Mouse (Mus musculus) cortical plate, adult 2 months (tissue): Measurements from ENCODE around the gene Dyrk3.
A peak's percentile ranks its signal among the peaks of the same experiment; 100 is the strongest.

Experiments used
- CTCF ChIP-seq: fragments of 200-500 bp; IDR thresholded peaks from 2 replicates; pipeline ENCODE4 v1.5.1; 2011; ENCODE audit warnings: mild to moderate bottlenecking, control low read depth, low read length; ENCODE audit not compliant: insufficient read depth; ENCODE audit errors: extremely low read depth
- POLR2A ChIP-seq: fragments of 200-500 bp; IDR thresholded peaks from 2 replicates; pipeline ENCODE4 v1.6.1; 2011; ENCODE audit warnings: mild to moderate bottlenecking, low read length, control low read depth; ENCODE audit not compliant: insufficient read depth; ENCODE audit errors: extremely low read depth

- TF ChIP-seq CTCF (no peak), POLR2A (peak; percentile 69)
These were observed 15.0 kb upstream of the Dyrk3 start, which contains the start of gene Eif2d for GRCm38 (mm10) chr1:131153018-131153629.
